Mouse (Mus musculus): ENCODE measurements at regions not wholly inside any gene's neighbourhood (a gene's known extent, or its start where the extent isn't known, plus 50 kb on each side); places are given as distances from the start of the nearest gene placed in this dataset.
A peak's percentile ranks its signal among the peaks of the same experiment; 100 is the strongest.

DNA sequence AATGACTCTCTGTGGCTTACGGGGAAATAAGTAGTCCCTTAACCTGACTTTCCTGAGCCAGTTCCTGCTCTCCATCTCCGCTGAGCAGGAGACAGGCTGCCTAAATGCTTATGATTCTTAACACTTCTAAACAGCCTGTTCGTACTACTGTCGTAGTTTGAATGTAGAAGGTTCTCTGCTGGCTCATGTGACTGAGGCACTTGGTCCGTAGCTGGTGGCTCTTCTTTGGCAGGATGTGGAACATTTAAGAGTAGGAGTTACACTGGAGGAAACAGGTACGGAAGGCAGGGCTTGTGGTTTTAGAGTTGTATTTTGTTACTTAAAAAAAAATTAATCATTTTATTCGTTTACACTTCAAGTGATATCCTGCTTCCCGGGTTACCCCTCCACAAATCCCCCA, 63.7 kb upstream of the Sh3gl3 start:
- no peaks in the 10 kb centered on the region for H3K36me3 ChIP-seq (ENCODE audit: control insufficient read depth, insufficient read depth)
- H3K4me3 ChIP-seq (ENCODE audit: insufficient read depth, poor library complexity, severe bottlenecking) = no peak overlapping the region
- H3K79me2 ChIP-seq (ENCODE audit: control insufficient read depth, insufficient read depth) = no peaks in the 10 kb centered on the region
- TF ChIP-seq CTCF (IDR thresholded peaks at IDR 0.05; ENCODE audit: control insufficient read depth, insufficient read depth, insufficient read length) = no peak
- no peak for TF ChIP-seq USF1 (IDR thresholded peaks at IDR 0.05; ENCODE audit: low read depth)
- no peak for TF ChIP-seq MYOD1 (IDR thresholded peaks at IDR 0.05; ENCODE audit: control insufficient read depth, insufficient read length, low read depth)
- no peak for TF ChIP-seq MYOG (IDR thresholded peaks at IDR 0.05; ENCODE audit: control insufficient read depth, extremely low read depth, insufficient read length)
- TF ChIP-seq FOSL1 (IDR thresholded peaks at IDR 0.05; ENCODE audit: insufficient read depth, low read length, poor library complexity, severe bottlenecking) = no peak
- no peak for TF ChIP-seq CEBPB (IDR thresholded peaks at IDR 0.05; ENCODE audit: low read depth)
- no peak for TF ChIP-seq MAX (IDR thresholded peaks at IDR 0.05)
- H3K79me3 ChIP-seq (ENCODE audit: low read depth) = no peaks in the 10 kb centered on the region
- H3ac ChIP-seq (ENCODE audit: control insufficient read depth, insufficient read length, low read depth) = no peak overlapping the region
- H3K27me3 ChIP-seq (ENCODE audit: control insufficient read depth, insufficient read depth, insufficient read length) = peaks cover 21% of the 10 kb centered on the region

DNA sequence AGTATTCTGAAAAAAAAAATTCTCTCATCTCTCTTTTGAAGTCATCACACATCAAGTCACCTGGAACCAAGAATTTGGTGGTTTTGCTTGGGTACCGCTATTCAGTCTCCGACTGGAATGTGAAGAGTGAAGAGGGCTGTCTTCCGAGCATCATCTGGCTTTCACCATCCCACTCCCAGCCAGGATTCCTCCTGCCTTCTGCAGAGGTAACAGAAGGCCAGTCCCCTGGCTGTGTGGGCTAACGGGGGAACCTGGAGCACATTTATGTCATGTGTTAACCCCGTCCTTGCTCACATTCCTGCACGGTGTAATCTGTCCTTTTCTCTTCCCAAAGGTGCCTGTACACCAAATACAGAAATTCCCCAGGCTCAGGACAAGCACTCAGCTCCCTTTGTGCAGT, 61.6 kb upstream of the Sh3gl3 start:
- H3K27me3 ChIP-seq (ENCODE audit: control insufficient read depth, insufficient read depth, insufficient read length) = peaks cover 33% of the 10 kb centered on the region
- no peaks in the 10 kb centered on the region for H3K36me3 ChIP-seq (ENCODE audit: control insufficient read depth, insufficient read depth)
- no peak overlapping the region for H3ac ChIP-seq (ENCODE audit: control insufficient read depth, insufficient read length, low read depth)

DNA sequence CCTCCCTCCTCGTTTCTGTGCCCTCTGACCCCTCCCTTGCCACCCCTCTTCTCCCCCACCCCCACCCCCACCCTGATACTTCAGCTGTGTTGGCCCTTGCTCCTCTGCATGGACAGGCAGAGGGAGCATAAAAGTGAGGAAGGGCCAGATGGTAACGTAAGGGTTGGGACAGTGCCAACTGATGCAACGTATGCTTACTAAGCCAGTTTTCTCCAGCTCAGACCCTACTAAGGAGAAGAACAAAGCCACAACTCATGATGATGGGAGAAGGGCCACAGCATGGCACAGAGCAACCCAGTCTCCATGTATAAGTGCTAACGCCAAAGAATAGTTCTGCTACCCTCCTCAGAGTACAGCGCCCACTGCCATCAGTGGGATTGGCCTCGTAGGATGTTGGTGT, 58.0 kb upstream of the Sh3gl3 start:
- H3K4me3 ChIP-seq (ENCODE audit: insufficient read depth, poor library complexity, severe bottlenecking) = no peak overlapping the region
- H3K36me3 ChIP-seq (ENCODE audit: control insufficient read depth, insufficient read depth) = no peaks in the 10 kb centered on the region
- peaks cover 18% of the 10 kb centered on the region for H3K27me3 ChIP-seq (ENCODE audit: control insufficient read depth, insufficient read depth, insufficient read length)
- H3K79me2 ChIP-seq (ENCODE audit: control insufficient read depth, insufficient read depth) = no peaks in the 10 kb centered on the region
- H3K79me3 ChIP-seq (ENCODE audit: low read depth) = no peaks in the 10 kb centered on the region
- H3ac ChIP-seq (ENCODE audit: control insufficient read depth, insufficient read length, low read depth) = no peak overlapping the region
- TF ChIP-seq USF1 (IDR thresholded peaks at IDR 0.05; ENCODE audit: low read depth) (no peak), CEBPB (IDR thresholded peaks at IDR 0.05; ENCODE audit: low read depth) (no peak), MYOD1 (IDR thresholded peaks at IDR 0.05; ENCODE audit: control insufficient read depth, insufficient read length, low read depth) (no peak), MYOG (IDR thresholded peaks at IDR 0.05; ENCODE audit: control insufficient read depth, extremely low read depth, insufficient read length) (no peak)

More for the DNA sequence above, 61.6 kb upstream of the Sh3gl3 start:
- Histone ChIP-seq H3K79me3 (ENCODE audit: low read depth) (no peaks in the 10 kb centered on the region), H3K4me3 (ENCODE audit: insufficient read depth, poor library complexity, severe bottlenecking) (no peak overlapping the region), H3K79me2 (ENCODE audit: control insufficient read depth, insufficient read depth) (no peaks in the 10 kb centered on the region)
- TF ChIP-seq CEBPB (IDR thresholded peaks at IDR 0.05; ENCODE audit: low read depth) (no peak), FOSL1 (IDR thresholded peaks at IDR 0.05; ENCODE audit: insufficient read depth, low read length, poor library complexity, severe bottlenecking) (no peak), USF1 (IDR thresholded peaks at IDR 0.05; ENCODE audit: low read depth) (no peak), MYOG (IDR thresholded peaks at IDR 0.05; ENCODE audit: control insufficient read depth, extremely low read depth, insufficient read length) (no peak), CTCF (IDR thresholded peaks at IDR 0.05; ENCODE audit: control insufficient read depth, insufficient read depth, insufficient read length) (no peak), MAX (IDR thresholded peaks at IDR 0.05) (no peak), MYOD1 (IDR thresholded peaks at IDR 0.05; ENCODE audit: control insufficient read depth, insufficient read length, low read depth) (no peak)

GRCm38 (mm10) chr7:82119266-82119665, 54.4 kb upstream of the Sh3gl3 start:
- H3K79me3 ChIP-seq (ENCODE audit: low read depth) = no peaks in the 10 kb centered on the region
- no peak overlapping the region for H3K4me3 ChIP-seq (ENCODE audit: insufficient read depth, poor library complexity, severe bottlenecking)
- no peaks in the 10 kb centered on the region for H3K79me2 ChIP-seq (ENCODE audit: control insufficient read depth, insufficient read depth)
- peaks cover 13% of the 10 kb centered on the region for H3K27me3 ChIP-seq (ENCODE audit: control insufficient read depth, insufficient read depth, insufficient read length)
- H3K36me3 ChIP-seq (ENCODE audit: control insufficient read depth, insufficient read depth) = no peaks in the 10 kb centered on the region
- TF ChIP-seq MAX (IDR thresholded peaks at IDR 0.05) (no peak), USF1 (IDR thresholded peaks at IDR 0.05; ENCODE audit: low read depth) (no peak)
- H3ac ChIP-seq (ENCODE audit: control insufficient read depth, insufficient read length, low read depth) = no peak overlapping the region

DNA sequence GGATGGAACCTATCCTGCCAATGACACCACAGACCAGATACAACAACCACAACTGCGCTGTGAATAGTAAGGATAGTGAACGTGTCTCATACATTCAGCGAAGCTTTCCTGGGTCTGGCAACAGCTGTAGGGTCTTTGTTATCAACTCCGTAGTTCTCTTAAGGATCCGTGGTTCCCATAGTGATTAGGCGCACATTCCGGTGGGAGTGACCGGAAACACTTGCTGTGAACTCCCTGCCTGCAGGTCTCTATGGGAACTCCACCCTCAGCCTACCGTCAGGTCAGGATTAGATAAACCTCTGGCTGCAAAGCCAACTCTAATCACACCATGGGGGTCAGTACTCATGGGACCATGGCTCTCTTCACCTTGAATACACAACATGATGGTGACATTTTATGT, 53.8 kb upstream of the Sh3gl3 start:
- H3K27me3 ChIP-seq (ENCODE audit: control insufficient read depth, insufficient read depth, insufficient read length) = peaks cover 13% of the 10 kb centered on the region
- no peaks in the 10 kb centered on the region for H3K36me3 ChIP-seq (ENCODE audit: control insufficient read depth, insufficient read depth)
- no peak for TF ChIP-seq MYOG (IDR thresholded peaks at IDR 0.05; ENCODE audit: control insufficient read depth, extremely low read depth, insufficient read length)
- no peak for TF ChIP-seq FOSL1 (IDR thresholded peaks at IDR 0.05; ENCODE audit: insufficient read depth, low read length, poor library complexity, severe bottlenecking)
- TF ChIP-seq CTCF (IDR thresholded peaks at IDR 0.05; ENCODE audit: control insufficient read depth, insufficient read depth, insufficient read length) = no peak
- no peak for TF ChIP-seq USF1 (IDR thresholded peaks at IDR 0.05; ENCODE audit: low read depth)
- TF ChIP-seq MAX (IDR thresholded peaks at IDR 0.05) = no peak
- TF ChIP-seq MYOD1 (IDR thresholded peaks at IDR 0.05; ENCODE audit: control insufficient read depth, insufficient read length, low read depth) = no peak
- TF ChIP-seq CEBPB (IDR thresholded peaks at IDR 0.05; ENCODE audit: low read depth) = no peak
- H3K79me3 ChIP-seq (ENCODE audit: low read depth) = no peaks in the 10 kb centered on the region
- no peak overlapping the region for H3ac ChIP-seq (ENCODE audit: control insufficient read depth, insufficient read length, low read depth)
- H3K4me3 ChIP-seq (ENCODE audit: insufficient read depth, poor library complexity, severe bottlenecking) = no peak overlapping the region
- H3K79me2 ChIP-seq (ENCODE audit: control insufficient read depth, insufficient read depth) = no peaks in the 10 kb centered on the region

DNA sequence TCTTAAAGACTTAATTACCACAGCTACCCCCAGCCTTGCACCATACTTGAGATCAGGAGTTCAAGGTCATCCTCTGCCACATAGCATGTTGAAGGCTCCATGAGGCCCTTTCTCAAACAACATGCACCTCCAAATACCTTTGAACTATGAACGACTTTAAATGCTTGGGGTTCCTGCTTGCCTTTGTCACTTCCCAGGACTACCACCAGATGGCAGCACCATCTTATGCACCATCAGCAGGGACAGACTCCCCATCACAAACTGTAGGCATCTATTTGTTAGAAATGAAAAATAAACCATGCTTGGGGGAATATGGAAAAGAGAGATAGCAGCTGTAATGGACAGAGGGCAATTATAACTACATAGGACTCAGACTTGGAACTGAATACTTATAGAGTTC, 51.9 kb upstream of the Sh3gl3 start:
- Histone ChIP-seq H3ac (ENCODE audit: control insufficient read depth, insufficient read length, low read depth) (no peak overlapping the region), H3K4me3 (ENCODE audit: insufficient read depth, poor library complexity, severe bottlenecking) (no peak overlapping the region), H3K79me3 (ENCODE audit: low read depth) (no peaks in the 10 kb centered on the region), H3K36me3 (ENCODE audit: control insufficient read depth, insufficient read depth) (no peaks in the 10 kb centered on the region), H3K27me3 (ENCODE audit: control insufficient read depth, insufficient read depth, insufficient read length) (peaks cover 5% of the 10 kb centered on the region), H3K79me2 (ENCODE audit: control insufficient read depth, insufficient read depth) (no peaks in the 10 kb centered on the region)
- TF ChIP-seq USF1 (IDR thresholded peaks at IDR 0.05; ENCODE audit: low read depth) = no peak
- no peak for TF ChIP-seq FOSL1 (IDR thresholded peaks at IDR 0.05; ENCODE audit: insufficient read depth, low read length, poor library complexity, severe bottlenecking)
- TF ChIP-seq MYOD1 (IDR thresholded peaks at IDR 0.05; ENCODE audit: control insufficient read depth, insufficient read length, low read depth) = no peak
- peak; percentile 22 for TF ChIP-seq CTCF (IDR thresholded peaks at IDR 0.05; ENCODE audit: control insufficient read depth, insufficient read depth, insufficient read length)
- TF ChIP-seq MYOG (IDR thresholded peaks at IDR 0.05; ENCODE audit: control insufficient read depth, extremely low read depth, insufficient read length) = no peak
- no peak for TF ChIP-seq MAX (IDR thresholded peaks at IDR 0.05)
